Mouse (Mus musculus): ENCODE data around the gene 4930444G20Rik. TPM values are rescaled to one million over a fixed set of nuclear protein-coding genes. Genes with fewer than 3 reads are reported as not detected.
A peak's percentile ranks its signal among the peaks of the same experiment; 100 is the strongest.
"Not testable (repeated sequence)": the region's sequence is repeated elsewhere in the genome, so short reads cannot be mapped to it uniquely, and the experiment has no call there.

The 4930444G20Rik gene
- polyA plus RNA-seq, 1 experiment from 2014 or later = not detected

GRCm38 (mm10) chr10:22036256-22036655 is 31.6 kb downstream of the 4930444G20Rik start:
- not testable (repeated sequence) for H3K27me3 ChIP-seq (ENCODE audit: control insufficient read depth, insufficient read depth, low read length); H3K4me3 ChIP-seq (replicated peaks; ENCODE audit: low read depth, low read length); H3K4me2 ChIP-seq (ENCODE audit: low read length); H3K27ac ChIP-seq (replicated peaks; ENCODE audit: low read depth, low read length); ATAC-seq (ENCODE audit: low FRiP score, low TSS enrichment); H3K36me3 ChIP-seq (ENCODE audit: control insufficient read depth, insufficient read depth, low read length); H3K4me1 ChIP-seq (ENCODE audit: control insufficient read depth, insufficient read depth, low read length); H3K9ac ChIP-seq (replicated peaks; ENCODE audit: low read length); H3K9me3 ChIP-seq (ENCODE audit: control insufficient read depth, low read length)
- WGBS = 11% methylated on average over 3 of the region's 3 CpGs
- DNase-seq = peak; percentile 54

GRCm38 (mm10) chr10:22034303-22034702 is 33.6 kb downstream of the 4930444G20Rik start:
- 10% methylated on average over 9 of the region's 9 CpGs for WGBS
- Histone ChIP-seq H3K27ac (replicated peaks; ENCODE audit: low read depth, low read length) (no peak overlapping the region), H3K9ac (replicated peaks; ENCODE audit: low read length) (no peak overlapping the region), H3K36me3 (ENCODE audit: control insufficient read depth, insufficient read depth, low read length) (no peaks in the 10 kb centered on the region), H3K4me3 (replicated peaks; ENCODE audit: low read depth, low read length) (no peak overlapping the region), H3K4me1 (ENCODE audit: control insufficient read depth, insufficient read depth, low read length) (no peaks in the 10 kb centered on the region), H3K9me3 (ENCODE audit: control insufficient read depth, low read length) (no peaks in the 10 kb centered on the region), H3K27me3 (ENCODE audit: control insufficient read depth, insufficient read depth, low read length) (no peaks in the 10 kb centered on the region), H3K4me2 (ENCODE audit: low read length) (no peak overlapping the region)
- ATAC-seq (ENCODE audit: low FRiP score, low TSS enrichment) = no peak
- DNase-seq = peak; percentile 76

GRCm38 (mm10) chr10:22018618-22019017 is 49.3 kb downstream of the 4930444G20Rik start:
- Histone ChIP-seq H3K27me3 (ENCODE audit: control insufficient read depth, insufficient read depth, low read length) (no peaks in the 10 kb centered on the region), H3K9me3 (ENCODE audit: control insufficient read depth, low read length) (no peaks in the 10 kb centered on the region), H3K9ac (replicated peaks; ENCODE audit: low read length) (no peak overlapping the region), H3K4me2 (ENCODE audit: low read length) (no peak overlapping the region), H3K36me3 (ENCODE audit: control insufficient read depth, insufficient read depth, low read length) (no peaks in the 10 kb centered on the region), H3K27ac (replicated peaks; ENCODE audit: low read depth, low read length) (no peak overlapping the region), H3K4me1 (ENCODE audit: control insufficient read depth, insufficient read depth, low read length) (no peaks in the 10 kb centered on the region), H3K4me3 (replicated peaks; ENCODE audit: low read depth, low read length) (no peak overlapping the region)
- ATAC-seq (ENCODE audit: low FRiP score, low TSS enrichment) = no peak
- 91% methylated on average over 4 of the region's 4 CpGs for WGBS
- no peak for DNase-seq

GRCm38 (mm10) chr10:22017469-22018159 is 50.3 kb downstream of the 4930444G20Rik start:
- ATAC-seq (ENCODE audit: low FRiP score, low TSS enrichment) = no peak
- Histone ChIP-seq H3K4me3 (replicated peaks; ENCODE audit: low read depth, low read length) (no peak overlapping the region), H3K9me3 (ENCODE audit: control insufficient read depth, low read length) (no peaks in the 10 kb centered on the region), H3K4me1 (ENCODE audit: control insufficient read depth, insufficient read depth, low read length) (no peaks in the 10 kb centered on the region), H3K4me2 (ENCODE audit: low read length) (no peak overlapping the region), H3K27ac (replicated peaks; ENCODE audit: low read depth, low read length) (no peak overlapping the region), H3K27me3 (ENCODE audit: control insufficient read depth, insufficient read depth, low read length) (no peaks in the 10 kb centered on the region), H3K9ac (replicated peaks; ENCODE audit: low read length) (no peak overlapping the region), H3K36me3 (ENCODE audit: control insufficient read depth, insufficient read depth, low read length) (no peaks in the 10 kb centered on the region)
- WGBS = 26% methylated on average over 16 of the region's 16 CpGs
- peak; percentile 42 for DNase-seq

Other genes starting within 250 kb of the 4930444G20Rik start
- 43.7 and 47.9 TPM in 2 replicates for gene Sgk1, start 185.9 kb downstream of the 4930444G20Rik start, polyA plus RNA-seq (2014; fragmentation: Nextera tagmentation; extraction: Ambion mirVana)
- gene E030030I06Rik, start 81.2 kb upstream of the 4930444G20Rik start, polyA plus RNA-seq (2014; fragmentation: Nextera tagmentation; extraction: Ambion mirVana) = 1.8 and 3.6 TPM in 2 replicates
- 0.31 and 1.3 TPM in 2 replicates for gene Raet1e, start 90.5 kb upstream of the 4930444G20Rik start, polyA plus RNA-seq (2014; fragmentation: Nextera tagmentation; extraction: Ambion mirVana)
- 0.40 and 0.76 TPM in 2 replicates for gene H60b, start 90.5 kb upstream of the 4930444G20Rik start, polyA plus RNA-seq (2014; fragmentation: Nextera tagmentation; extraction: Ambion mirVana)